Mouse (Mus musculus) myocyte (in vitro differentiated cells): Measurements from ENCODE around the gene Hpf1. TPM values are rescaled to one million over a fixed set of nuclear protein-coding genes. Genes with fewer than 3 reads are reported as not detected.

Experiments
- H3K27me3 ChIP-seq: one replicate; pipeline ENCODE4 v1.6.1; 2011; ENCODE audit not compliant: control insufficient read depth, insufficient read depth, insufficient read length
- H3K36me3 ChIP-seq: one replicate; pipeline ENCODE4 v1.6.1; 2011; ENCODE audit not compliant: control insufficient read depth, insufficient read depth
- H3K4me2 ChIP-seq: one replicate; pipeline ENCODE4 v1.6.1; 2011; ENCODE audit warnings: low read depth, control low read depth
- H3K4me3 ChIP-seq: one replicate; pipeline ENCODE4 v1.5.1; 2011; ENCODE audit warnings: mild to moderate bottlenecking, control low read depth, moderate library complexity
- H3K79me2 ChIP-seq: one replicate; pipeline ENCODE4 v1.6.1; 2011; ENCODE audit not compliant: control insufficient read depth, insufficient read depth
- H3ac ChIP-seq: one replicate; pipeline ENCODE4 v1.6.1; 2011; ENCODE audit not compliant: control insufficient read depth, insufficient read length
- CEBPB ChIP-seq: IDR thresholded peaks from 2 replicates; pipeline ENCODE4 v1.6.1; 2011; ENCODE audit warnings: mild to moderate bottlenecking, moderate library complexity; ENCODE audit not compliant: poor library complexity, insufficient read depth, severe bottlenecking
- E2F4 ChIP-seq: IDR thresholded peaks from one replicate; pipeline ENCODE4 v1.6.1; 2011; ENCODE audit warnings: mild to moderate bottlenecking, control low read depth, moderate library complexity; ENCODE audit not compliant: insufficient read depth
- MAX ChIP-seq: IDR thresholded peaks from one replicate; pipeline ENCODE4 v1.6.1; 2011; ENCODE audit warnings: low read depth, mild to moderate bottlenecking, control low read depth
- MYOD1 ChIP-seq, 3 experiments: IDR thresholded peaks; one replicate each; pipeline ENCODE4 v1.6.1; 2011; ENCODE audit warnings: control low read depth in 2 of 3, low read depth in 2 of 3, mild to moderate bottlenecking in 2 of 3, moderate library complexity in 1 of 3; ENCODE audit not compliant: insufficient read length in 2 of 3, control insufficient read depth in 1 of 3
- MYOG ChIP-seq, 3 experiments: IDR thresholded peaks; one replicate each; pipeline ENCODE4 v1.6.1; 2011; ENCODE audit warnings: control low read depth in 2 of 3, low read depth in 2 of 3, mild to moderate bottlenecking in 2 of 3; ENCODE audit not compliant: insufficient read length in 2 of 3, control insufficient read depth in 1 of 3, insufficient read depth in 1 of 3
- POLR2A ChIP-seq: IDR thresholded peaks from one replicate; pipeline ENCODE4 v1.6.1; 2011; ENCODE audit warnings: low read depth, mild to moderate bottlenecking, control low read depth, moderate library complexity; ENCODE audit not compliant: insufficient read length
- POLR2AphosphoS2 ChIP-seq: IDR thresholded peaks from one replicate; pipeline ENCODE4 v1.6.1; 2011; ENCODE audit warnings: low read depth, control low read depth; ENCODE audit not compliant: insufficient read length
- REST ChIP-seq: IDR thresholded peaks from one replicate; pipeline ENCODE4 v1.6.1; 2011; ENCODE audit warnings: mild to moderate bottlenecking, control low read depth, moderate library complexity; ENCODE audit not compliant: insufficient read depth, insufficient read length
- SRF ChIP-seq: IDR thresholded peaks from one replicate; pipeline ENCODE4 v1.6.1; 2011; ENCODE audit warnings: low read depth; ENCODE audit not compliant: control insufficient read depth, insufficient read length
- TCF12 ChIP-seq: IDR thresholded peaks from one replicate; pipeline ENCODE4 v1.6.1; 2011; ENCODE audit warnings: mild to moderate bottlenecking, control low read depth; ENCODE audit not compliant: poor library complexity, insufficient read depth, severe bottlenecking
- TCF3 ChIP-seq: IDR thresholded peaks from one replicate; pipeline ENCODE4 v1.6.1; 2011; ENCODE audit warnings: low read depth, control low read depth; ENCODE audit not compliant: insufficient read length
- USF1 ChIP-seq: IDR thresholded peaks from one replicate; pipeline ENCODE4 v1.6.1; 2011; ENCODE audit warnings: low read depth, mild to moderate bottlenecking, control low read depth, moderate library complexity
- polyA plus RNA-seq: library from polyadenylated mRNA; unstranded; fragments of >200 nt; fragmentation: generic; extraction: Trizol; gene quantifications from one replicate; pipeline ENCODE4 v1.2.1, GENCODE M21; 2012; ENCODE audit warnings: missing spikeins

Gene Hpf1
- polyA plus RNA-seq, 1 experiment = 34.6 TPM

- peaks cover 16% of the 10 kb centered on the region for H3K36me3 ChIP-seq
- H3K27me3 ChIP-seq = no peaks in the 10 kb centered on the region
- H3K4me2 ChIP-seq = peak overlapping the region; percentile 73
- H3ac ChIP-seq = no peak overlapping the region
- peak overlapping the region; percentile 52 for H3K4me3 ChIP-seq
- no peak for TF ChIP-seq USF1
- no peak for TF ChIP-seq MAX
- no peak for TF ChIP-seq CEBPB
- no peak for TF ChIP-seq MYOG (IDR thresholded peaks at IDR 0.05; ENCODE audit: control insufficient read depth in 1 of 3, insufficient read depth in 1 of 3, insufficient read length in 2 of 3, low read depth in 2 of 3)
- no peak for TF ChIP-seq POLR2AphosphoS2
- TF ChIP-seq TCF12 = no peak
- peaks cover 63% of the 10 kb centered on the region for H3K79me2 ChIP-seq
Measured at GRCm38 (mm10) chr8:60891757-60892156, 1.5 kb downstream of the Hpf1 start.

DNA sequence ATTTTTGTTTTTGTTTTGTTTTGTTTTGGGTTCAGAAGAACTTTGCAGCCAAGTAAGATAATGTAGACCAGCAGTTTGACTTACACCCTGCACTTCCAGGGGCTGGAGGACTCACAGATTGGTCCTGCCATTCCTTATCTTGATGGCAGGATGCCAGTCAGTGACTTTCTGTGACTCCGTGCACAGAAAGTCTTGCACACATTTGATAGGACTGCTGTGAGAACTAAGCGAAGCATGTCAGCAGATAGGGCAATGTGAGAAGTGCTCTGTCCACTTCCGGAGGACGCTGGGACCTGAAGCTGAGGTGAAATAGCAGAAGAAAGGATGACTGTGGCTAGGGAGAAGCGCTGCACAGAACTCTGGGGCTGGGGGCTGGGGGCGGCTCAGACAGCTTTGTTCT, 5.7 kb downstream of the Hpf1 start:
- no peak overlapping the region for H3ac ChIP-seq
- peaks cover 81% of the 10 kb centered on the region for H3K79me2 ChIP-seq
- no peak for TF ChIP-seq SRF
- no peak for TF ChIP-seq USF1
- no peak for TF ChIP-seq MAX
- TF ChIP-seq MYOG (IDR thresholded peaks at IDR 0.05; ENCODE audit: control insufficient read depth in 1 of 3, insufficient read depth in 1 of 3, insufficient read length in 2 of 3, low read depth in 2 of 3) = no peak
- TF ChIP-seq E2F4 = no peak
- TF ChIP-seq MYOD1 (IDR thresholded peaks at IDR 0.05; ENCODE audit: control insufficient read depth in 1 of 3, insufficient read length in 2 of 3, low read depth in 2 of 3) = no peak
- no peak for TF ChIP-seq POLR2AphosphoS2
- peaks cover 34% of the 10 kb centered on the region for H3K36me3 ChIP-seq
- H3K4me2 ChIP-seq = no peak overlapping the region
- no peak overlapping the region for H3K4me3 ChIP-seq
- no peaks in the 10 kb centered on the region for H3K27me3 ChIP-seq

- no peak overlapping the region for H3ac ChIP-seq
- H3K79me2 ChIP-seq = peaks cover 40% of the 10 kb centered on the region
- no peak overlapping the region for H3K4me2 ChIP-seq
- H3K4me3 ChIP-seq = no peak overlapping the region
- H3K27me3 ChIP-seq = no peaks in the 10 kb centered on the region
- peaks cover 29% of the 10 kb centered on the region for H3K36me3 ChIP-seq
- TF ChIP-seq POLR2AphosphoS2 (peak; percentile 35), CEBPB (no peak), MYOD1 (IDR thresholded peaks at IDR 0.05; ENCODE audit: control insufficient read depth in 1 of 3, insufficient read length in 2 of 3, low read depth in 2 of 3) (peak in 1 of 3 experiments; percentile 34), POLR2A (no peak), MAX (no peak), REST (no peak), MYOG (IDR thresholded peaks at IDR 0.05; ENCODE audit: control insufficient read depth in 1 of 3, insufficient read depth in 1 of 3, insufficient read length in 2 of 3, low read depth in 2 of 3) (peak in 1 of 3 experiments; percentile 50), USF1 (no peak), TCF3 (no peak), E2F4 (no peak), SRF (no peak), TCF12 (no peak)
Measured at GRCm38 (mm10) chr8:60900147-60900546, 9.9 kb downstream of the Hpf1 start.

DNA sequence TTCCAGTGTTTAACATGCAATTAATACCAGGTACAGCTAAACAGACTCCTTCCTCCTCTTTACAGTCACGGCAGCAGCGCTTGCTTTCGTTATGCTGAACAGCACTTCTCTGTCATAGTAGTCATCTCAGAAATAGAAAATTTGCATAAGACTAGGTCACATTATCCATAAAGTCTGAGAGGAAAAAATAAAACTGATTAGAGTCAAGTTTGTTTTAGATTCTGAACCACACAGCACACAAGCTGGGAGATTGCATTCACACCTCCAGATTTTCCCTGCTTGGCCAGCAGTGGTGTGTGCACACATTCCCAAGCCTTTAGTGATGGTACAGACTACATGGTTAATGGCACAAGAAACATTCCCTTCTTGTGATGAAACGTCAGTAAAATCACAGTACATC, 21.9 kb downstream of the Hpf1 start:
- peaks cover 51% of the 10 kb centered on the region for H3K36me3 ChIP-seq
- no peak overlapping the region for H3ac ChIP-seq
- no peaks in the 10 kb centered on the region for H3K79me2 ChIP-seq
- H3K4me3 ChIP-seq = no peak overlapping the region
- no peak for TF ChIP-seq TCF12
- no peak for TF ChIP-seq USF1
- TF ChIP-seq POLR2A = no peak
- TF ChIP-seq SRF = no peak
- TF ChIP-seq E2F4 = no peak
- TF ChIP-seq CEBPB = no peak
- TF ChIP-seq TCF3 = no peak
- TF ChIP-seq MYOG (IDR thresholded peaks at IDR 0.05; ENCODE audit: control insufficient read depth in 1 of 3, insufficient read depth in 1 of 3, insufficient read length in 2 of 3, low read depth in 2 of 3) = no peak
- TF ChIP-seq MYOD1 (IDR thresholded peaks at IDR 0.05; ENCODE audit: control insufficient read depth in 1 of 3, insufficient read length in 2 of 3, low read depth in 2 of 3) = no peak
- no peak for TF ChIP-seq REST
- H3K4me2 ChIP-seq = no peak overlapping the region
- H3K27me3 ChIP-seq = no peaks in the 10 kb centered on the region

GRCm38 (mm10) chr8:60912554-60912953, 22.3 kb downstream of the Hpf1 start:
- Histone ChIP-seq H3K79me2 (no peaks in the 10 kb centered on the region), H3K27me3 (no peaks in the 10 kb centered on the region), H3K4me2 (no peak overlapping the region), H3K36me3 (peaks cover 50% of the 10 kb centered on the region), H3ac (no peak overlapping the region), H3K4me3 (no peak overlapping the region)
- TF ChIP-seq SRF (no peak), USF1 (no peak), POLR2A (no peak), CEBPB (no peak), REST (no peak), MYOD1 (IDR thresholded peaks at IDR 0.05; ENCODE audit: control insufficient read depth in 1 of 3, insufficient read length in 2 of 3, low read depth in 2 of 3) (no peak), MYOG (IDR thresholded peaks at IDR 0.05; ENCODE audit: control insufficient read depth in 1 of 3, insufficient read depth in 1 of 3, insufficient read length in 2 of 3, low read depth in 2 of 3) (no peak), E2F4 (no peak), TCF3 (no peak), MAX (no peak), POLR2AphosphoS2 (no peak), TCF12 (no peak)
